Mouse (Mus musculus) embryonic facial prominence, embryonic 12.5 days (tissue): ENCODE data around the gene Sergef. TPM values are rescaled to one million over a fixed set of nuclear protein-coding genes. Genes with fewer than 3 reads are reported as not detected.

Experiments used
- ATAC-seq: fragments of 200-750 bp; cut with Nextera tagmentation; 2 replicates; pipeline ENCODE4 v1.8.0; 2017; ENCODE audit not compliant: insufficient number of reproducible peaks, insufficient read depth, low FRiP score, low TSS enrichment
- H3K27ac ChIP-seq: fragments of 300-500 bp; sonication (generic); 2 replicates; pipeline ENCODE4 v1.5.1; 2016; ENCODE audit warnings: mild to moderate bottlenecking
- H3K27me3 ChIP-seq: fragments of 300-500 bp; sonication (generic); 2 replicates; pipeline ENCODE4 v1.6.1; 2016; ENCODE audit warnings: mild to moderate bottlenecking, moderate library complexity
- H3K36me3 ChIP-seq: fragments of 300-500 bp; sonication (generic); 2 replicates; pipeline ENCODE4 v1.6.1; 2016; ENCODE audit warnings: mild to moderate bottlenecking
- H3K4me1 ChIP-seq: fragments of 300-500 bp; sonication (generic); 2 replicates; pipeline ENCODE4 v1.6.1; 2016
- H3K4me2 ChIP-seq: fragments of 300-500 bp; sonication (generic); replicated peaks from 2 replicates; pipeline ENCODE4 v1.6.1; 2016; ENCODE audit warnings: mild to moderate bottlenecking, moderate library complexity
- H3K4me3 ChIP-seq: fragments of 300-500 bp; sonication (generic); 2 replicates; pipeline ENCODE4 v1.5.1; 2016; ENCODE audit warnings: mild to moderate bottlenecking
- H3K9ac ChIP-seq: fragments of 300-500 bp; sonication (generic); 2 replicates; pipeline ENCODE4 v1.6.1; 2016; ENCODE audit warnings: mild to moderate bottlenecking, moderate library complexity
- H3K9me3 ChIP-seq: fragments of 300-500 bp; sonication (generic); 2 replicates; pipeline ENCODE4 v1.6.1; 2016; ENCODE audit warnings: mild to moderate bottlenecking, moderate library complexity
- WGBS: fragments of 180-500 bp; shearing (Covaris S2); methylation state at CpG from one replicate; pipeline ENCODE4 v1.1.7; 2016; 5-methylcytosine and 5-hydroxymethylcytosine counted together
- polyA plus RNA-seq: library from polyadenylated mRNA; unstranded; fragments of >200 nt; fragmentation: Nextera tagmentation; extraction: Ambion mirVana; gene quantifications from 2 replicates; pipeline ENCODE4 v1.2.1, GENCODE M21; 2016

Gene Sergef
- polyA plus RNA-seq, 1 experiment from 2014 or later: 14.1 TPM

GRCm38 (mm10) chr7:46459605-46460245 lies 179.9 kb downstream of the Sergef start:
- Histone ChIP-seq H3K4me1 (no peaks in the 10 kb centered on the region), H3K9me3 (no peaks in the 10 kb centered on the region), H3K4me3 (no peak overlapping the region), H3K36me3 (no peaks in the 10 kb centered on the region), H3K9ac (no peak overlapping the region), H3K4me2 (no peak overlapping the region), H3K27ac (no peak overlapping the region), H3K27me3 (no peaks in the 10 kb centered on the region)
- no peak for ATAC-seq
- 81% methylated on average over 9 of the region's 9 CpGs for WGBS

DNA sequence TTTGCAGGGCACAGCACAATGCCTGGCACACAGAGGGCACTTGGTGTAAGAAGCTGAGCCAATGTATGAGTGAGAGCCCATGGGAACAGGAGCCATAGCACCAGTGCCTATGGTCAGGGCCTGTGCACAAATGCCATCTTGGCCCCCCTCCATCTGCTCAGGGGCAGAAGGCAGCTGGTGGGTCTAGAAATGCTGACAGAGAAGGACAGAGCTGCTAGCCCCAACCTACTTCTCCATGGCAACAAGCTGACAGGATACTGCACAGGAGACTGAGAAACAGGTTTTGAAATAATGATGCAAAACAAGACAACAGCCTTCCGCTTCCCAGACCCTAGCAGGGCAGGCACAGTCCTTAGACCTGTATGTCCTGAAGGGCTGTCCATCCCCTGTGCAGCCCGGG lies 180.4 kb downstream of the Sergef start:
- Histone ChIP-seq H3K27me3 (no peaks in the 10 kb centered on the region), H3K4me1 (no peaks in the 10 kb centered on the region), H3K4me2 (no peak overlapping the region), H3K9me3 (no peaks in the 10 kb centered on the region), H3K4me3 (no peak overlapping the region), H3K27ac (no peak overlapping the region), H3K9ac (no peak overlapping the region), H3K36me3 (no peaks in the 10 kb centered on the region)
- ATAC-seq: no peak
- 81% methylated on average over 2 of the region's 2 CpGs for WGBS

GRCm38 (mm10) chr7:46457889-46458288 lies 181.7 kb downstream of the Sergef start:
- WGBS: 75% methylated on average over 3 of the region's 3 CpGs
- H3K9ac ChIP-seq: no peak overlapping the region
- no peak overlapping the region for H3K27ac ChIP-seq
- H3K4me3 ChIP-seq: no peak overlapping the region
- no peaks in the 10 kb centered on the region for H3K9me3 ChIP-seq
- ATAC-seq: no peak
- H3K4me1 ChIP-seq: no peaks in the 10 kb centered on the region
- no peak overlapping the region for H3K4me2 ChIP-seq
- H3K36me3 ChIP-seq: no peaks in the 10 kb centered on the region
- H3K27me3 ChIP-seq: no peaks in the 10 kb centered on the region

- Histone ChIP-seq H3K4me2 (no peak overlapping the region), H3K9ac (no peak overlapping the region), H3K27me3 (no peaks in the 10 kb centered on the region), H3K9me3 (no peaks in the 10 kb centered on the region), H3K4me3 (no peak overlapping the region), H3K4me1 (0 out of 2 replicates have a peak, but pooled peaks cover 6% of the 10 kb centered on the region), H3K36me3 (no peaks in the 10 kb centered on the region), H3K27ac (no peak overlapping the region)
- WGBS: 45% methylated on average over 10 of the region's 10 CpGs
- no peak for ATAC-seq
Observed at GRCm38 (mm10) chr7:46453930-46454679, 185.5 kb downstream of the Sergef start.

DNA sequence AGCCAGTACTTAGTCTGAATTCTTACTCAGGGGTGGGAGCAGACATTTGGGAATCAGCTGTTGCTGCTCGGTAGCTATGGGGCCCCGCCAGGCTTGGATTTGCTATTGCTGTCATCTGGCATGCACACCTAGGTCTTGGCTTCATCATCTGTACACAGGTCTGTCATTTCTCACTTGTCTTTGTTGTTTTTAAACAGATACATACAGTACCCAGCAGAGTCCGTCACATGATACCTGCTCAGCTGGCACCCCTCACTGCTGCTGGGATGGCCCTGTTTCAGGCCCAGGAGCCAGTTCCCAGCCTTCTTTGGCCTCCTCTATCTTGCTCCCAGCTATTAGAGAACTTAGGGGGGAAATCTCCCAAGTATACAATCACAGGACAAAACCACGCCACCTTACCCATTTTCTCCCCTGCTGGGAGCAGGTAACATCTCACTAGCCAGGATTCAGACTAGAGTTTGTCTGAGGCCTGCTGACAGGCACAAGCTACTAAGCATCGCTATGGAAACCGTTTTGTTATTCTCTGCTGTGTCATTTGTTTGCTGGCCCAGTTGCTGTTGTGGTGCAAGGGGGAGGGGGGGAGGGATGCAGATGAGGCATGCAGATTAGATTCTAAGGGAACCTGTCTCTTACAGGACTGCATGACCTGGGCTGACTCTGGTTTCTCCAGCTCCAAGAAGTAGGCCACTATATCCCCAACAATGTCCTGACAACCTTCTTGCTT lies 190.5 kb downstream of the Sergef start:
- 48% methylated on average over 6 of the region's 6 CpGs for WGBS
- Histone ChIP-seq H3K9ac (no peak overlapping the region), H3K4me1 (0 out of 2 replicates have a peak, but pooled peaks cover 7% of the 10 kb centered on the region), H3K4me2 (no peak overlapping the region), H3K27ac (no peak overlapping the region), H3K4me3 (no peak overlapping the region), H3K27me3 (no peaks in the 10 kb centered on the region), H3K36me3 (no peaks in the 10 kb centered on the region), H3K9me3 (no peaks in the 10 kb centered on the region)
- ATAC-seq: no peak

DNA sequence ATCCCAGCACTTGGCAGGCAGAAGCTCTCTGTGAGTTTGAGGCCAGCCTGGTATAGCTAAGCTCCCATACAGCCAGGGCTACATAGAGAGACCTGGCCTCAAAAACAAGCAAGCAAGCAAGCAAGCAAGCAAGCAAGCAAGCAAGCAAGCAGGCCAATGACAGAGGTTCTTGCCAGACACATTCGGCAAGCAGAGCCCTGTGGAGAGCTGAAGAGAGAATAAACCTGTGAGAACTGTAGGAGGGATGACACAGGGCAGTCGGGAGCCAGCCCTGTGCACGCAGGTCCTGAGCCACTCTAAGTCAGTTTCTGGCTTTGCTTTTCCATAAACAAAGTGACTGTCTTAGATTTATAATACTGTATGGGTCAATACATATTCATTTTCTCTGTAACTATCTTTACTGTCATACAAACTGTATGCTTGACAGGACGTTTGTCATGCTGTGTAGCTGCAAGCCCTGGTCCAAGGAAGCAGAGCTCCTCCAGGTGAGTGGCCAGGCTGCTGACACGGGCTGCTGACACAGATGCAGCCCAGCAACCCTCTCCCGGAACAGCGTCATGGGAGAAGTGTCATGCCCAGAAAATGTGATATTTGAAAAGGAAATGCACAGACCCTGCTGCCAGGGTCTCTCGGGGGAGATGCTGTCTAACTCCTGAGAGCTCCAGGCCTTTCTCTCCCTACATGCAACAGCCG lies 192.0 kb downstream of the Sergef start:
- Histone ChIP-seq H3K4me2 (no peak overlapping the region), H3K9me3 (no peaks in the 10 kb centered on the region), H3K27ac (no peak overlapping the region), H3K4me1 (0 out of 2 replicates have a peak, but pooled peaks cover 7% of the 10 kb centered on the region), H3K4me3 (no peak overlapping the region), H3K36me3 (no peaks in the 10 kb centered on the region), H3K27me3 (no peaks in the 10 kb centered on the region), H3K9ac (no peak overlapping the region)
- no peak for ATAC-seq
- WGBS: 58% methylated on average over 9 of the region's 9 CpGs

- Histone ChIP-seq H3K4me3 (no peak overlapping the region), H3K27me3 (no peaks in the 10 kb centered on the region), H3K36me3 (no peaks in the 10 kb centered on the region), H3K9me3 (no peaks in the 10 kb centered on the region), H3K9ac (no peak overlapping the region), H3K4me2 (no peak overlapping the region), H3K4me1 (0 out of 2 replicates have a peak, but pooled peaks cover 7% of the 10 kb centered on the region), H3K27ac (no peak overlapping the region)
- WGBS: 75% methylated on average over 6 of the region's 6 CpGs
- ATAC-seq: no peak
Observed at GRCm38 (mm10) chr7:46445896-46446295, 193.7 kb downstream of the Sergef start.

DNA sequence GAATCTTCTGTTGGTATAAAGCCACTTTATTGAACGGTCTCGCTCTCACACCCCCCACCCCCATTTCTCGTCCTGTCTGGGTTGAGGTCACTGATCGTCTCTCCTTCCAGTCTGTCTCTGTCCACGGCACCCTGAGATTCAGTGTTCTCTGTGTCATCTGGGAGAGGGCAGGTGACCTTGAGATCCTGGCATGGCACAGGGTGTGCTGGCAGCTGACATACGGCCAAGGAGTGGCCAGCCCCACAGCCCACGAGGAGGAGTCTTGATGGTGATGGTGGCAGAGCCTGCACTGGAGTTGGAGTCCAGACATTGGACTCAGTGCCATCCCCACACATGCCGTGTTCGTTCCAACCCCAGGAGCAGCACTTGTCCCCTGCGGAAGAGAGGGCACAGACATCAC lies 196.4 kb downstream of the Sergef start:
- 81% methylated on average over 10 of the region's 10 CpGs for WGBS
- no peaks in the 10 kb centered on the region for H3K36me3 ChIP-seq
- no peaks in the 10 kb centered on the region for H3K4me1 ChIP-seq
- H3K4me3 ChIP-seq: no peak overlapping the region
- no peaks in the 10 kb centered on the region for H3K9me3 ChIP-seq
- H3K27ac ChIP-seq: no peak overlapping the region
- ATAC-seq: no peak
- no peak overlapping the region for H3K9ac ChIP-seq
- no peaks in the 10 kb centered on the region for H3K27me3 ChIP-seq
- H3K4me2 ChIP-seq: no peak overlapping the region

DNA sequence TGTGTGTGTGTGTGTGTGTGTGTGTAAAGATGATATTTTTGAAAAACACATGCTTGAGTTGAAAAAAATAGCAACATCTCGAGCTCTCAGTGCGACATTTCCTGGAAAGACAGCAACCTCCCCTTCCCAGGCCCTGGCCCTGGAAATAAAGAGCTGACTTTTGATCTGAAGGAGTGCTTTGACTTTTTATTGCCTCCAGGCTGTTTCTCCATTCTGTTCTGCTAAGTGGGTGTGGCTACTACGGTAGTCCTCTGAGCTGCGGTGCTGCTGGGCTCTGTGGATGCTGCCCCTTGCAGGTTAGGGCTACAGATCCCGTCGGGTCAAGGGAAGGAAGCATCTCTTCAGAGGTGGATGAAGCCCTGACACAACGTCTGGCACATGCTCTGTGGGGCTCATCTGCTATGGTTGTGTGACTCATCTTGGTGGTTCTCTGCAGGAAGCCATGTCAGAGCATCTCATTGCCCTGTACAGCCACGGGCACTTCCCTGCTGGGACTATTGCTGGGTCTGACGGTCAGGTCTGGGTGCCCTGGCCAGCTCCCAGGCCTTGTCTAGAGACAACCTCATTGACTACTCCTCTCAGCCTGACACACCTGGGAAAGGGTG lies 201.0 kb downstream of the Sergef start:
- Histone ChIP-seq H3K27ac (no peak overlapping the region), H3K36me3 (no peaks in the 10 kb centered on the region), H3K9ac (no peak overlapping the region), H3K4me3 (no peak overlapping the region), H3K9me3 (no peaks in the 10 kb centered on the region), H3K4me2 (no peak overlapping the region), H3K4me1 (no peaks in the 10 kb centered on the region), H3K27me3 (no peaks in the 10 kb centered on the region)
- WGBS: 38% methylated on average over 9 of the region's 9 CpGs
- no peak for ATAC-seq

DNA sequence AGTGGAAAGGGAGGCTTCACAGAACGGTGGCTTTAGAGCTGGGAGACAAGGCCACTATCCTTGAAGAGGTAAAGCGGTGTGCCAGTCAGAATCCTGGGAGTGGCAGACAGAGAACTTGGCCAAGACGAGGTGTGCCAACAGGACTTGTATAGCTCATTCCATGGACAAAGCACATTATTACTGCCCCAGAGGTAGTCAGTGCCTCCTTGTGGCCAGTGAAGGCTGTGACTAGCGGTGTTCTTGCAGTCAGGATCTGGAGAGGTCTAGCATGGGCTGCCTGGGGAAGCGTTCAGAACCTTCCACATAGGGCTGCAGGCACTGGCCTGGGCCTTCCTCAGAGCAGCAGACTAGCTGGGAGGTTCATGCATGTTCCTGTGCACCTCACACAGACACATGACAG lies 203.8 kb downstream of the Sergef start:
- Histone ChIP-seq H3K27me3 (no peaks in the 10 kb centered on the region), H3K4me3 (no peak overlapping the region), H3K27ac (no peak overlapping the region), H3K9ac (no peak overlapping the region), H3K4me2 (no peak overlapping the region), H3K36me3 (no peaks in the 10 kb centered on the region), H3K9me3 (no peaks in the 10 kb centered on the region), H3K4me1 (no peaks in the 10 kb centered on the region)
- no peak for ATAC-seq
- WGBS: 94% methylated on average over 5 of the region's 5 CpGs

GRCm38 (mm10) chr7:46433874-46434273 lies 205.7 kb downstream of the Sergef start:
- H3K27ac ChIP-seq: no peak overlapping the region
- H3K9ac ChIP-seq: no peak overlapping the region
- no peaks in the 10 kb centered on the region for H3K36me3 ChIP-seq
- H3K4me3 ChIP-seq: no peak overlapping the region
- no peaks in the 10 kb centered on the region for H3K9me3 ChIP-seq
- peak; percentile 64; the same call in 1 of the 2 replicates for ATAC-seq
- no peak overlapping the region for H3K4me2 ChIP-seq
- H3K27me3 ChIP-seq: no peaks in the 10 kb centered on the region
- WGBS: 76% methylated on average over 5 of the region's 5 CpGs
- no peaks in the 10 kb centered on the region for H3K4me1 ChIP-seq
